Mouse (Mus musculus) neural tube, embryonic 13.5 days (tissue): ENCODE results near the gene Mettl7b. TPM values are rescaled to one million over a fixed set of nuclear protein-coding genes. Genes with fewer than 3 reads are reported as not detected.

ENCODE experiments used
- ATAC-seq: fragments of 200-750 bp; cut with Nextera tagmentation; 2 replicates; pipeline ENCODE4 v1.8.0; 2017; ENCODE audit warnings: low read depth, mild to moderate bottlenecking, moderate TSS enrichment, moderate library complexity
- H3K27ac ChIP-seq: fragments of 300-500 bp; sonication (generic); replicated peaks from 2 replicates; pipeline ENCODE4 v1.5.1; 2015; ENCODE audit warnings: moderate library complexity, mild to moderate bottlenecking, inconsistent platforms
- H3K27me3 ChIP-seq: fragments of 300-500 bp; sonication (generic); 2 replicates; pipeline ENCODE4 v1.6.1; 2015; ENCODE audit warnings: mild to moderate bottlenecking, inconsistent platforms
- H3K36me3 ChIP-seq: fragments of 300-500 bp; sonication (generic); 2 replicates; pipeline ENCODE4 v1.6.1; 2015; ENCODE audit warnings: mild to moderate bottlenecking, inconsistent platforms
- H3K4me1 ChIP-seq: fragments of 300-500 bp; sonication (generic); replicated peaks from 2 replicates; pipeline ENCODE4 v1.6.1; 2015; ENCODE audit warnings: inconsistent platforms
- H3K4me2 ChIP-seq: fragments of 300-500 bp; sonication (generic); 2 replicates; pipeline ENCODE4 v1.6.1; 2015; ENCODE audit warnings: inconsistent platforms, mild to moderate bottlenecking, moderate library complexity
- H3K4me3 ChIP-seq: fragments of 300-500 bp; sonication (generic); 2 replicates; pipeline ENCODE4 v1.5.1; 2015; ENCODE audit warnings: mild to moderate bottlenecking, inconsistent platforms
- H3K9ac ChIP-seq: fragments of 300-500 bp; sonication (generic); 2 replicates; pipeline ENCODE4 v1.6.1; 2015; ENCODE audit warnings: moderate library complexity, mild to moderate bottlenecking, inconsistent platforms
- H3K9me3 ChIP-seq: fragments of 300-500 bp; sonication (generic); 2 replicates; pipeline ENCODE4 v1.6.1; 2016; ENCODE audit warnings: inconsistent platforms
- WGBS: fragments of 180-500 bp; shearing (Covaris S2); methylation state at CpG from one replicate; pipeline ENCODE4 v1.1.7; 2015; 5-methylcytosine and 5-hydroxymethylcytosine counted together
- polyA plus RNA-seq: library from polyadenylated mRNA; unstranded; fragments of >200 nt; fragmentation: Nextera tagmentation; extraction: Ambion mirVana; gene quantifications from 2 replicates; pipeline ENCODE4 v1.2.1, GENCODE M21; 2015

Gene Mettl7b
- polyA plus RNA-seq, 1 experiment from 2014 or later: 0.15 TPM

- H3K9me3 ChIP-seq: no peaks in the 10 kb centered on the region
- H3K4me3 ChIP-seq: no peak overlapping the region
- peaks cover 8% of the 10 kb centered on the region; the same call in 1 of the 2 replicates for H3K4me1 ChIP-seq
- no peak overlapping the region for H3K4me2 ChIP-seq
- no peak overlapping the region for H3K27ac ChIP-seq
- ATAC-seq: no peak
- peaks cover 32% of the 10 kb centered on the region for H3K27me3 ChIP-seq
- no peaks in the 10 kb centered on the region for H3K36me3 ChIP-seq
- 65% methylated on average over 5 of the region's 5 CpGs for WGBS
- H3K9ac ChIP-seq: no peak overlapping the region
Measured at GRCm38 (mm10) chr10:128938974-128939373, 21.8 kb downstream of the Mettl7b start.

GRCm38 (mm10) chr10:128938457-128938856 lies 22.3 kb downstream of the Mettl7b start:
- 85% methylated on average over 9 of the region's 9 CpGs for WGBS
- peaks cover 13% of the 10 kb centered on the region for H3K4me1 ChIP-seq
- peaks cover 37% of the 10 kb centered on the region for H3K27me3 ChIP-seq
- H3K9ac ChIP-seq: no peak overlapping the region
- no peak for ATAC-seq
- H3K4me3 ChIP-seq: no peak overlapping the region
- H3K27ac ChIP-seq: no peak overlapping the region
- H3K9me3 ChIP-seq: no peaks in the 10 kb centered on the region
- H3K36me3 ChIP-seq: no peaks in the 10 kb centered on the region
- H3K4me2 ChIP-seq: no peak overlapping the region

- Histone ChIP-seq H3K27me3 (peaks cover 43% of the 10 kb centered on the region), H3K4me3 (no peak overlapping the region), H3K4me1 (peaks cover 17% of the 10 kb centered on the region), H3K4me2 (no peak overlapping the region), H3K27ac (no peak overlapping the region), H3K9me3 (no peaks in the 10 kb centered on the region), H3K36me3 (no peaks in the 10 kb centered on the region), H3K9ac (no peak overlapping the region)
- no peak for ATAC-seq
- WGBS: 74% methylated on average over 12 of the region's 12 CpGs
Measured at GRCm38 (mm10) chr10:128937756-128938390, 22.9 kb downstream of the Mettl7b start.

DNA sequence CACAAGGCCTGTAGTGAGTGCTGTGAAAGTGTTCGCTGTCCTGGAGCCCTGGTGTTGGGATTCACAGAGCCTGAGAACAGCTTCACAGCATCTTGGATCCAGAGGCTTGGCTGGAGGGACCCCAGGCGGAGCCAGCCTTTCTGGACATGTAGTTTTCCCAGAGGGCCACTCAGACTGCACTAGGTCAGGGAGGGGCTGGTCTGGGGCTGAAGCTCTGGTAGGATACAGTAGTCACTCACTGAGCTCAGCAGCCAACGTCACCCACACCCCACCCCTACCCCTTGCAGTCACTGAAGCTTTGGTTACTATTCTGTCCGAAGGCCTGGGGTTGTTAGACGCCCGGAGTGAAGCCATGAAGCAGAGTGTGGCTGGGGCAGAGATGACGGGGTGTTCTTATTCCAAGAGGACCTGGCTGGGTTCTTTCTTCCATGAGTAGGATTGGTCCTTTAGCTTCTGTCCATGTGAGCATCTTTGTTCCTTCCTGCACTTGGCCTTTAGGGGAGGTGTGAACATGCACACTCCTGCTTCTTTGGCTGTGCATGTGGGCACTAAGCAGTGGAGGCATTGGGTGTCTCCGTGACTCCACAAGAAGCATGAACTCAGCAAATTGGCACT lies 24.9 kb downstream of the Mettl7b start:
- peaks cover 17% of the 10 kb centered on the region for H3K4me1 ChIP-seq
- peak overlapping the region; percentile 43; the same call in 1 of the 2 replicates for H3K4me3 ChIP-seq
- H3K36me3 ChIP-seq: no peaks in the 10 kb centered on the region
- H3K9me3 ChIP-seq: no peaks in the 10 kb centered on the region
- peaks cover 62% of the 10 kb centered on the region for H3K27me3 ChIP-seq
- no peak for ATAC-seq
- H3K27ac ChIP-seq: no peak overlapping the region
- 67% methylated on average over 8 of the region's 8 CpGs for WGBS
- H3K9ac ChIP-seq: peak overlapping the region; percentile 22; the same call in 1 of the 2 replicates
- H3K4me2 ChIP-seq: peak overlapping the region; percentile 65

GRCm38 (mm10) chr10:128934997-128935787 lies 25.6 kb downstream of the Mettl7b start:
- Histone ChIP-seq H3K4me2 (peak overlapping the region; percentile 65), H3K27ac (no peak overlapping the region; the same call in 1 of the 2 replicates), H3K9me3 (no peaks in the 10 kb centered on the region), H3K9ac (peak overlapping the region; percentile 56; the same call in 1 of the 2 replicates), H3K4me1 (peaks cover 17% of the 10 kb centered on the region), H3K27me3 (peaks cover 65% of the 10 kb centered on the region), H3K36me3 (no peaks in the 10 kb centered on the region), H3K4me3 (peak overlapping the region; percentile 43; the same call in 1 of the 2 replicates)
- 68% methylated on average over 7 of the region's 7 CpGs for WGBS
- ATAC-seq: no peak

GRCm38 (mm10) chr10:128933976-128934721 lies 26.6 kb downstream of the Mettl7b start:
- Histone ChIP-seq H3K4me1 (peaks cover 17% of the 10 kb centered on the region), H3K9me3 (no peaks in the 10 kb centered on the region), H3K4me3 (peak overlapping the region; percentile 43), H3K4me2 (peak overlapping the region; percentile 65), H3K36me3 (no peaks in the 10 kb centered on the region), H3K9ac (peak overlapping the region; percentile 56), H3K27ac (peak overlapping the region; percentile 52), H3K27me3 (peaks cover 74% of the 10 kb centered on the region)
- 0 out of 2 replicates have a peak, but pooled peaks have one; percentile 21 for ATAC-seq
- 4% methylated on average over 21 of the region's 21 CpGs for WGBS

GRCm38 (mm10) chr10:128933574-128933973 lies 27.2 kb downstream of the Mettl7b start, which contains the start of gene Itga7:
Gene Itga7, plus strand, starts transcription at chr10:128933818.
- Histone ChIP-seq H3K4me3 (peak within 1 kb of the TSS; percentile 43), H3K4me1 (peaks cover 17% of the 10 kb centered on the region), H3K36me3 (no peaks in the 10 kb centered on the region), H3K4me2 (peak within 1 kb of the TSS; percentile 65), H3K9ac (peak within 1 kb of the TSS; percentile 56), H3K9me3 (no peaks in the 10 kb centered on the region), H3K27me3 (peaks cover 80% of the 10 kb centered on the region), H3K27ac (peak within 1 kb of the TSS; percentile 52)
- ATAC-seq: peak; percentile 70
- WGBS: 1% methylated on average over 26 of the region's 26 CpGs

- Histone ChIP-seq H3K36me3 (no peaks in the 10 kb centered on the region), H3K9me3 (no peaks in the 10 kb centered on the region), H3K27me3 (peaks cover 90% of the 10 kb centered on the region), H3K9ac (no peak overlapping the region), H3K4me1 (peaks cover 21% of the 10 kb centered on the region), H3K27ac (no peak overlapping the region), H3K4me3 (no peak overlapping the region), H3K4me2 (no peak overlapping the region)
- 82% methylated on average over 2 of the region's 2 CpGs for WGBS
- no peak for ATAC-seq
Measured at GRCm38 (mm10) chr10:128931441-128931840, 29.3 kb downstream of the Mettl7b start.

GRCm38 (mm10) chr10:128929638-128930378 lies 31.0 kb downstream of the Mettl7b start:
- H3K9me3 ChIP-seq: no peaks in the 10 kb centered on the region
- 61% methylated on average over 7 of the region's 7 CpGs for whole genome bisulfite sequencing
- H3K36me3 ChIP-seq: no peaks in the 10 kb centered on the region
- H3K4me3 ChIP-seq: no peak overlapping the region
- peaks cover 21% of the 10 kb centered on the region for H3K4me1 ChIP-seq
- no peak for ATAC-seq
- H3K27ac ChIP-seq: no peak overlapping the region
- no peak overlapping the region for H3K4me2 ChIP-seq
- H3K27me3 ChIP-seq: peaks cover 73% of the 10 kb centered on the region
- no peak overlapping the region for H3K9ac ChIP-seq

GRCm38 (mm10) chr10:128928356-128928755 lies 32.4 kb downstream of the Mettl7b start:
- H3K4me3 ChIP-seq: no peak overlapping the region
- H3K27me3 ChIP-seq: peaks cover 59% of the 10 kb centered on the region
- H3K9me3 ChIP-seq: no peaks in the 10 kb centered on the region
- ATAC-seq: no peak
- no peaks in the 10 kb centered on the region for H3K36me3 ChIP-seq
- H3K9ac ChIP-seq: peak overlapping the region; percentile 14; the same call in 1 of the 2 replicates
- 31% methylated on average over 4 of the region's 4 CpGs for WGBS
- peaks cover 15% of the 10 kb centered on the region for H3K4me1 ChIP-seq
- no peak overlapping the region for H3K27ac ChIP-seq
- H3K4me2 ChIP-seq: no peak overlapping the region

DNA sequence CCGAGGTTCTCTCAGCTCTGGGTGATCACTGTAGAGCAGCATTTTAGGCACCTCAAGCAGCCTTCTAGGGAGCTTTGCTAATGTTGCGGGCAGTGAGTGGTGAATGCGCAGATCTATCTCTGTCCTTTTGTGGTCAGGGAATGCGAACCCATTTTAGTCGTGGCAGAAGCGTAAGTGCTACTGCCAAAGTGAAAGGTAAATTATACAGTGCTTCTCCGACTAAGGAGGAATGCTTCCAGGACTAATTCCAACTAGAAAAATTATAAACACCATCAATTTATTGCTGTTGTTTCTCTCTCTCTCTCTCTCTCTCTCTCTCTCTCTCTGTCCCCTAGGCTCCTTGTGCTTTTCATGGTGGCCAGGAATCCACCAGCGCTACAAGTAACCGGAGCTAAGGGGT lies 36.9 kb downstream of the Mettl7b start, which contains the start of gene Bloc1s1:
Gene Bloc1s1, minus strand, starts transcription at position 101 of the 400 bp plus-strand sequence.
- Histone ChIP-seq H3K36me3 (0 out of 2 replicates have a peak, but pooled peaks cover 3% of the 10 kb centered on the region), H3K9me3 (no peaks in the 10 kb centered on the region), H3K27me3 (peaks cover 21% of the 10 kb centered on the region), H3K9ac (peak within 1 kb of the TSS; percentile 89), H3K4me1 (peaks cover 51% of the 10 kb centered on the region), H3K4me2 (peak within 1 kb of the TSS; percentile 80), H3K27ac (peak within 1 kb of the TSS; percentile 96), H3K4me3 (peak within 1 kb of the TSS; percentile 86)
- no peak for ATAC-seq
- 57% methylated on average over 9 of the region's 9 CpGs for WGBS
